Mouse (Mus musculus) frontal cortex, postnatal 14 days (tissue): ENCODE measurements around the gene Cdipt.

Experiments used
- DNase-seq, 2 experiments: peaks; one replicate each; pipeline ENCODE4 v3.0.0; 2022; ENCODE audit warnings: low spot score in 2 of 2

Cdipt gene

GRCm38 (mm10) chr7:127025556-127026160 is 49.9 kb downstream of the Cdipt start:
- DNase-seq: no peak

DNA sequence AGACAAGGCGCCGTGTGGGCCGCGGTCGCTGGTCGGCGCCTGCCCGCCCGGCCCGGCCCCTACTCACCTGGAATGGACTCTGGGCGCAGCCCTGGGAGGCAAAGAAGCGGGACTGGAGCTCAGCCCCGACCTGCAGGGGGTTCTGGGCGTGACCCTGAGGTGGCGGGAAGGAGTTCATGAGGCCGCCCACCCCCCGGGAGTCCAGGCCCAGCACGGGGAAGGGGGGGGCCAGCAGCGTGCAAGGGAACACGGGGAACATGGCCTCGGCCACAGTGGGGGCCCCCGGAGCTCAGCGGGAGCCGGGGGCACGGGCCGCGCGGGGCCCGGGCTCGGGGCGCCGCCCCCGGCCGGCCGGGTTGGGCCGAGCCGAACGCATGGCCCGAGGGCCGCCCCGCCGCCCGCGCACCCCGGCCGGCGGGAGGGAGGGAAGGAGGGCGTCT is 50.5 kb downstream of the Cdipt start:
- peak in 1 of 2 experiments; percentile 58 for DNase-seq

DNA sequence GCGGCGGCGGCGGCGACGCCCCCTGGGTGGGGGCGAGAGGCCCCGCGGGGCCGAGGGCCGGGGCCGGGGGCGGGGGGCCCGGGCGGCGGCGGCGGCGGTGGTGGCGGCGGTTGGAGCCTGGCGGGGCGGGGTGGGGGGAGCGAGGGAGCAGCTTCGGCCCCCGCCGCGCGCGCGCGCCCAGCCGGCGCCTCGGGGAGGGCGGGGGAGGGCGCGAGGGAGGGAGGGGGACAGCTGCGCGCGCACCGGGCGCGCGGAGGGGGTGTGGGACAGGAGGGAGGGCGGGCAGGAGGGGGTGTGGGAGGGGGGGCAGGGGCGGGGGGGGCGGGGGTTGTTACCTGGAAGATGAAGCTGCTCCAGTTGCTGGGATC is 50.9 kb downstream of the Cdipt start:
- no peak for DNase-seq

DNA sequence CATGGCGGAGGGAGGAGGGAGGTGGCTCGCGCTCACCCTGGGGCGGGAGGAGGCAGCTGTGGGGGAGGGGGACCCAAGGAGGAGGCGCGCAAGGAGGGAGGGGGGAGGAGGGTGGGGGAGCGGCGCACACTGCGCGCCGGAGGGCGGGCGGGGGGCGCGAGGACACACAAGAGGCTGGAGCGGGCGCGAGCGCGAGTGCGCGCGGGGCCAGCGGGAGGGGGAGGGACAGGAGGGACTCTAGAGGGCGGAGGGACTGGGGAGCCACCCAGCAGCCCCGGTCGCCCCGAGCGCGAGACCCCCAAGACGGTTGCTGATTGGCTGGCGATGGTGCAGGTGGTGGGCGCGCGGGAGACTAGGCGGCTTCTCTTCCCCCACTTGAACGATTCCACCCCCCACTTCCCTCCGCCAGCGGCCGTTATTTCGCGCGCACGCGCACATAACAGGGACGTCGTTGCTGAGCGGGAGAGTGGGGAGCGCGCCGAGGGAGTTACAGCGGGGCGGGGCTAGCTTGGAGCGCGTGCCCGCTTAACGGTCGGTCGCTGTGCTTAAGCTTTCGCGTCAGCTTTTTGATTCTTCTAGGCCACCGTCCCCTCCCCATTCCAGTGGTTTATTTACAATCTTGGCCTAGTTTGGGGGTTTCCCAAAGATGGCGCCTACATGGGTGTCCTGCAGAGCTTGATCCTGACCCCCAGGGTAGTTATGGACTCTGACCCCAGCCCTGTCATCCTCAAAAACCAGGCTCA is 51.4 kb downstream of the Cdipt start, which contains the start of gene Maz:
Gene Maz (minus strand): TSS at position 54 of the 743 bp plus-strand sequence.
- peak; percentile 99 for DNase-seq

DNA sequence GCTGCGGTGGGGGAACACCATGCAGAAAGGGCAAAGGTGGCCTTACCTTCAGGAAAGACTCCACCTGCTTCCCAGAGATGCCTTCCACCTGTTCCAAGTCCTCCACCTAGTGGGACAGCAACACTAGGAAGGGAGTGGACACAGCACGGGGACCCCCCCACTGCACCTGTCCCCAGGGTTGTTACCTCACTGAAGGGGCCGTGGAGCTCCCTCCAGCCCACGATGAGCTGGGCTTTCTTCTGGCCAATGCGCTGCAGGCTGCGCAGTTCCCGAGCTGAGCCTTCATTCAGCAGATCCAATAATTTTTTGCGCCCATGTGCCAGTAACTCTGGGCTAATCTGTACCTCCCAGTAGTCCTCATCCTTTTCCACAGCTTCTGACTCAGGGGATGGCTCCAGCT is 52.2 kb downstream of the Cdipt start:
- DNase-seq: no peak
